Mouse (Mus musculus): ENCODE measurements around the gene Olfr1261.

The Olfr1261 gene

DNA sequence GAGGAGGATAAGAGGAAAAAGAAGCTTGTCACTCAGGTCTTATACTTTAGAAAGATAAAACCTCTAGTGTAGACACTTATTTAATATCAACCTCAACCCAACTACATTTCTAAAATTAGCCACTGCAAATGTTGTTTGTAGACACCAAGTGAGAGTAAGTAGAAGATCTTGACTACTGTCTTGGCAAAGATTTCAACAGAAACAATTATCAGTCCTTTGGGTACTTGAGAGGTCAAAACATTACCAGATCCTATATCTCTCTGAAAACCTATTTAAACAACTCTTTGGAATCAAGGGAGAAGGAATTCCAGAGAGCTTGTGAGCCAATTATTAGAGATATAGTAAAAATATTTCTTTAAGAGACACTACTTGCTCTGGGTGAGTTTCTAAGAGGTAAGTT lies at the start of gene Olfr1261:
Olfr1261 (plus strand) TSS at position 301 of the 400 bp plus-strand sequence.
- no peak for DNase-seq

DNA sequence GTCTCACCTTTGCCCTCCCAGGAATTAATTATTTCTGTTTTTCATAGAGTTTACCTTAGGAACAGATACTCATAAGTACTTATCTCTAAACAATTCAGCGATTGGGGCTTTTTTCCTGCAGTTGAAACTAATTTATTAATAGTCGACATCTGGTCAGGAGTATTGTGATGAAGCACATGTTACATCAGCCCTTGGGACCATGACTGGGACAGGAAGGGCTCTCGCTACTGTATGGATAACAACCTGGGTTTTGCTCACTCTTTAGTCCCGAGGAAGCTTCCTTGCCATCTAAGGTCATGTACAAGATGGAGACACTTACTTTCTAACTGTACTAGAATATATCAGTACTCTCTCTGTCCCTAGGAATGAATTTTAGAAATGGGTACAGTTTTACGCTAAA lies 42.5 kb upstream of the Olfr1261 start, which contains the start of gene Olfr1259:
Olfr1259 (minus strand) TSS at position 101 of the 400 bp plus-strand sequence.
- no peak for DNase-seq

DNA sequence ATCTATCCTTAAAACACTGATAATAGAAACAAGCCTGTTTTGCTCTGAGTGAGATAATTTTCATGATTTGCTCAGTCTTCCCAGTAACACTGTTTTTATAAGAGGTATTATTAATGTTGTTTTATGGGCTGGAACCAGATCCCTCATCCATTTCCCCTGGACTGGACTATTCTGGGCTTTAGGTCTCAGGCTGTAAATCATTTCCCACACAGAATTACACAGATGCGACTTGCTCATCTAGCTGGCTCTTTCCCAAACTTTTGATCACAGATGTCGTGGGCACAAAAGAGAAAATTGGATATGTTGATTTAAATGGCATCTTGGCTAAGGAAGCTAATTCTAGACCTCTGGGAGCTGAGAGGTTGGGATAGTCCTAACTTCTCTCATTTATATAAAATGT lies 16.8 kb upstream of the Olfr1261 start, which contains the start of gene Olfr1260:
Olfr1260 (plus strand) TSS at position 157 of the 400 bp plus-strand sequence.
- no peak for DNase-seq

DNA sequence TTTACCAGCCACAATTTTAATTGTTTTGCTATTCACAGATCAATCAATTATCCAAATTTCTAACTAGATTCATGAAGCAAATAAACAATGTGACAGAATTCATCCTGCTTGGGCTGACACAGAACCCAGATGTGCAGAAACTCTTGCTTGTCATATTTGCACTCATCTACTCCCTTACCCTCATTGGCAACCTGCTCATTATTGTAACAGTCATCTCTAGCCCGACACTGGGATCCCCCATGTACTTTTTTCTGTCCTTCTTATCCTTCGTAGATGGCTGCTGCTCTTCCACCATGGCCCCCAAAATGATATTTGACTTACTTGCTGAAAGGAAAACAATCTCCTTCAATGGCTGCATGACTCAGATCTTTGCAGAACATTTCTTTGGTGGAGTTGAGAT lies 13.3 kb upstream of the Olfr1261 start:
- DNase-seq, result no peak

DNA sequence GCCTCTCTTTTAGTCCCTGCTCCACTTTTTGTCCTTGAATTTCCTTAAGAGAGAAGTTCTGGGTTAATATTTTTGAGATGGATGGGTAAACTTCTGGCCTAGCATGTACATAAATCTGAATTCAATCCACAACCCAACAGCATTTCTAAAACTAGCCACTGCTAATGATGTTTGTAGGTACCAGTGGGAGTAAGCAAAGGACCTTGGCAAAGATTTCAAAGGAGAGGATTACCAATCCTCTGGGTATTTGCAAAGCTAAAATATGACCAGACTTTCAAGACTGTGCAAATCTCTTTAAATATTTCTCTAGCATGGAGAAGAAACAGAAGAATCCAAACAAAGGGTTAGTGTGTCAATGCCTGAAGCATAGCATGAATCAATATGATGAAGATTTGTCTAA lies 8.8 kb downstream of the Olfr1261 start, which contains the start of gene Olfr1262:
Olfr1262 (plus strand) TSS at position 301 of the 400 bp plus-strand sequence.
- DNase-seq, result no peak

DNA sequence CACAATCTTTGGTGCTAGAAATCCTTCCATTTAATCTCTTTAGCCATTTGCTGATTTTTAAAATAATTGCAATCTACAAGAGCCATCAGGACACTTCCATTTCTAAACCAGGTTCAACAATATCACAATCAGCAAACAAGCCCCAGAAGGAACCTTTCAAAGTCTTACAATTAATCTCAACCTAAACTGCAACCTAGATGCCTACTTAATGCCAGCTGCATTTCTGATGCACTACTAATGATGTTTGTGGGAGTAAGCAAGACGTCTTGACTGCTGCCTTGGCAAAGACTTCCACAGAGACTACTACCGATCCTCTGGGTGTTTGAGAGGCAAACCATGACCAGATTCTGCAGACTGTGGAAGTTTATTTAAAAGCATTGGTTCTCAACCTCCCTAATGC lies 20.8 kb downstream of the Olfr1261 start, which contains the start of gene Olfr1263:
Olfr1263 (plus strand) TSS at position 301 of the 400 bp plus-strand sequence.
- DNase-seq, result no peak

DNA sequence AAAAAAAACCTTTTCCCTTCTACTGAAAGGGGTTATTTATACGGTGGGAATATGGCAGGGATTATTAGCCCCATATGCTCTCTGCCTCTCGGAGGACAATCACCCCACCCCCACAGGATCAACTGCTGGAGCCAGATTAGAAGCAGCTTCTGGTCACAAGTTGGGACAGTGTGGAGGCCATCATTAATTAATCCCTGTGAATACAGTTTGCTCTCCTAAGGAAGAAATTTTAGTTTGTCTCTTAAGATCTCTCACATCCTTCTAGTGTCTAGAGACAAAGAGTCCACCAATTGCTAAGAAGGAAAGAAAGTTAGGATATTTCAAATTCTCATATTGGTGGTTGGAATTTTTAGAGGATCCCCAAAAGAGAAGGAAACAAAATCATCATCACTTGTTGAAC lies 34.5 kb downstream of the Olfr1261 start, which contains the start of gene Olfr1264:
Olfr1264 (minus strand) TSS at position 101 of the 400 bp plus-strand sequence.
- DNase-seq, result no peak

DNA sequence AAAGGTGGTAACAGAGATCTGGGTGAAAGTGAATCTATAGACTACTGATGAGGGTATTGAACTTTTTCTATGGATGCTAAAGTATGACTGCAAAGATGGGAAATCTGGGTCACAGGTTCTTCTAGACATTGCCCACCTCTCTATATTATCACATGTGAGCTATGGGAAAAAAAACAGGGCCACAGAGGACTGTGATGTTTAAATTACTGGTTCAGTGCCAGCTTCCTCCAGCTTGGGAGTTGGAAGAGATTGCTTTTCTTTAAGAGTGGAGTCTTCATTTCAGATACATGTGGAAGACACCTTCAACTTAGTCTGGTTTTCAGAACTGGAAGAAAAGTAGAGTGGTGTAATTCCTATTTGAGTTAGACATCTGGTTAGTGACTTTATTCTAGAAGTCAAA lies 44.0 kb downstream of the Olfr1261 start, which contains the start of gene Olfr1265:
Olfr1265 (plus strand) TSS at position 301 of the 400 bp plus-strand sequence.
- no peak for DNase-seq
